Mouse (Mus musculus) embryonic facial prominence, embryonic 11.5 days (tissue): ENCODE measurements around the gene Nprl3. TPM values are rescaled to one million over a fixed set of nuclear protein-coding genes. Genes with fewer than 3 reads are reported as not detected.
A peak's percentile ranks its signal among the peaks of the same experiment; 100 is the strongest.

ENCODE experiments used
- ATAC-seq: fragments of 200-750 bp; cut with Nextera tagmentation; replicated peaks from 2 replicates; pipeline ENCODE4 v1.8.0; 2017; ENCODE audit warnings: low read depth; ENCODE audit not compliant: insufficient number of reproducible peaks, low FRiP score, low TSS enrichment
- DNase-seq: peaks from one replicate; pipeline ENCODE4 v3.0.0-alpha.2; 2015; ENCODE audit warnings: low spot score
- H3K27ac ChIP-seq: fragments of 300-500 bp; sonication (generic); replicated peaks from 2 replicates; pipeline ENCODE4 v1.5.1; 2014; ENCODE audit warnings: mild to moderate bottlenecking, low read depth, low read length, control low read depth
- H3K27me3 ChIP-seq: fragments of 300-500 bp; sonication (generic); 2 replicates; pipeline ENCODE4 v1.6.1; 2014; ENCODE audit warnings: mild to moderate bottlenecking, low read length, moderate library complexity, mixed read lengths; ENCODE audit not compliant: control insufficient read depth, insufficient read depth
- H3K36me3 ChIP-seq: fragments of 300-500 bp; sonication (generic); replicated peaks from 2 replicates; pipeline ENCODE4 v1.6.1; 2014; ENCODE audit warnings: low read depth, mild to moderate bottlenecking, low read length, moderate library complexity, mixed read lengths; ENCODE audit not compliant: control insufficient read depth, insufficient read depth
- H3K4me1 ChIP-seq: fragments of 300-500 bp; sonication (generic); 2 replicates; pipeline ENCODE4 v1.6.1; 2014; ENCODE audit warnings: low read length, mixed read lengths; ENCODE audit not compliant: control insufficient read depth, insufficient read depth
- H3K4me2 ChIP-seq: fragments of 300-500 bp; sonication (generic); 2 replicates; pipeline ENCODE4 v1.6.1; 2014; ENCODE audit warnings: low read depth, mild to moderate bottlenecking, control low read depth, low read length, moderate library complexity
- H3K4me3 ChIP-seq: fragments of 300-500 bp; sonication (generic); 2 replicates; pipeline ENCODE4 v1.5.1; 2014; ENCODE audit warnings: low read depth, low read length, control low read depth
- H3K9ac ChIP-seq: fragments of 300-500 bp; sonication (generic); replicated peaks from 2 replicates; pipeline ENCODE4 v1.6.1; 2014; ENCODE audit warnings: mild to moderate bottlenecking, control low read depth, low read length
- H3K9me3 ChIP-seq: fragments of 300-500 bp; sonication (generic); replicated peaks from 2 replicates; pipeline ENCODE4 v1.6.1; 2016; ENCODE audit warnings: mild to moderate bottlenecking, low read length, inconsistent platforms, mixed read lengths; ENCODE audit not compliant: control insufficient read depth
- WGBS: fragments of 180-500 bp; shearing (Covaris S2); extraction: QIAGEN DNeasy Blood & Tissue Kit; methylation state at CpG from one replicate; pipeline ENCODE4 v1.1.7; 2014; 5-methylcytosine and 5-hydroxymethylcytosine counted together
- polyA plus RNA-seq: library from polyadenylated mRNA; unstranded; fragments of >200 nt; fragmentation: Nextera tagmentation; extraction: Ambion mirVana; gene quantifications from 2 replicates; pipeline ENCODE4 v1.2.1, GENCODE M21; 2014

The Nprl3 gene
- polyA plus RNA-seq, 1 experiment from 2014 or later, result 28.7 TPM

- no peak overlapping the region for H3K9ac ChIP-seq
- no peak overlapping the region for H3K4me2 ChIP-seq
- ATAC-seq (no peak), DNase-seq (peak; percentile 78)
- H3K9me3 ChIP-seq, result no peaks in the 10 kb centered on the region
- H3K36me3 ChIP-seq, result no peaks in the 10 kb centered on the region
- no peak overlapping the region for H3K27ac ChIP-seq
- no peaks in the 10 kb centered on the region for H3K27me3 ChIP-seq
- H3K4me1 ChIP-seq, result no peaks in the 10 kb centered on the region
- no peak overlapping the region for H3K4me3 ChIP-seq
- WGBS, result 48% methylated on average over 25 of the region's 25 CpGs
These were observed 85.3 kb downstream of the Nprl3 start for GRCm38 (mm10) chr11:32181973-32182868.

DNA sequence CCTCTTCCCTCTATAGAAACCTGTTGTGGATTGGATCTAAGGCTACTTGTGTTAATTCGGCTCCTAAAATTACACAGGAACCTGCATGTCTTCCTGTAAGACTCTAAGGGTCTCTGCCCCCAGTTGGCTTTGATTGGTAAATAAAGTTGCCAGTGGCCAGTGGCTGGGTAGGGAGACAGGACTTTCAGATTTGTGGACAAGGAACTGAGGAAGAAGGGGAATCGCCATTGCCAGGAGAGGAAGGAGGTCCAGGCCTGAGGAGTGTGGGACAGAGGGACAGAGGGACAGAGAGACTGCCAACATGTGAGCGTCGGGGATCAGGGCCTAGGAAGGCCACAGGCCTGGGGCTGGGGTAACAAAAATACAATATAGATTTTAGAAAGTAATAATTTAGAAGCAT, 86.3 kb downstream of the Nprl3 start:
- no peaks in the 10 kb centered on the region for H3K9me3 ChIP-seq

DNA sequence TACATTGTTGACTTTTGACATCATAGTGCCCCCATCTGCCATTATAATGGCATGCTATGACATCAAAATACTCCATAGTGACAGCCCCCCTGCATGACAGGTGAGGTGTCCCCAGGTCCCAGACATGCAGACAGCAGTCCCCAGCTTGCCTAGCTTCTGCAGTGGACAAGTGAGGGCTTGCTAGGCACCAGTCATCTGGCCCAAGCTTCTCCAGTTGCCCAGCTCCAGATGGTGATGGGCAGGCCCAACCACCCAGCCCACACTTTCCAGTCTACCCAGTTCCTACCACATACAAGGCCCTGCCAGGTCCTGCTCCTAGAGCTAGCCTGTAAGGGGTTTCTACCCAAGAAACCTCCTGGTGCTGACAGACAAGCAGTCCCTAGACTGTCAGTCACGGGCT, 89.0 kb downstream of the Nprl3 start:
- ATAC-seq, result no peak
- 70% methylated on average over 1 of the region's 1 CpGs for WGBS

More for the DNA sequence above, 86.3 kb downstream of the Nprl3 start:
- Histone ChIP-seq H3K27me3 (no peaks in the 10 kb centered on the region), H3K9ac (no peak overlapping the region), H3K4me2 (no peak overlapping the region), H3K27ac (no peak overlapping the region), H3K36me3 (no peaks in the 10 kb centered on the region), H3K4me3 (no peak overlapping the region), H3K4me1 (no peaks in the 10 kb centered on the region)
- 73% methylated on average over 4 of the region's 4 CpGs for WGBS
- DNase-seq (no peak), ATAC-seq (no peak)

More for the DNA sequence above, 89.0 kb downstream of the Nprl3 start:
- no peak overlapping the region for H3K4me3 ChIP-seq
- H3K36me3 ChIP-seq, result no peaks in the 10 kb centered on the region
- H3K27ac ChIP-seq, result no peak overlapping the region
- no peak overlapping the region for H3K4me2 ChIP-seq
- DNase-seq, result no peak
- H3K4me1 ChIP-seq, result no peaks in the 10 kb centered on the region
- H3K27me3 ChIP-seq, result no peaks in the 10 kb centered on the region
- H3K9ac ChIP-seq, result no peak overlapping the region
- H3K9me3 ChIP-seq, result no peaks in the 10 kb centered on the region

Other genes with a start within 250 kb of the Nprl3 start
- 0.08 TPM in 1 of 2 replicates, not detected in the other for gene Il9r, start 67.4 kb downstream of the Nprl3 start, polyA plus RNA-seq
- 91.8 and 94.6 TPM in 2 replicates for gene Snrnp25, start 62.3 kb downstream of the Nprl3 start, polyA plus RNA-seq
- gene Rhbdf1, start 45.4 kb downstream of the Nprl3 start, polyA plus RNA-seq, result 21.6 and 24.0 TPM in 2 replicates
- gene Mpg, start 41.2 kb downstream of the Nprl3 start, polyA plus RNA-seq, result 29.6 and 30.9 TPM in 2 replicates
- gene Hba-x, start 8.7 kb upstream of the Nprl3 start, polyA plus RNA-seq, result 2,193 and 2,570 TPM in 2 replicates
- 2,270 and 2,500 TPM in 2 replicates for gene Hba-a1, start 15.8 kb upstream of the Nprl3 start, polyA plus RNA-seq
- gene Hbq1b, start 19.3 kb upstream of the Nprl3 start, polyA plus RNA-seq, result 6.3 and 6.8 TPM in 2 replicates
- 4,574 and 5,165 TPM in 2 replicates for gene Hba-a2, start 28.8 kb upstream of the Nprl3 start, polyA plus RNA-seq
- gene Hbq1a, start 32.4 kb upstream of the Nprl3 start, polyA plus RNA-seq, result 0.50 TPM in 1 of 2 replicates, not detected in the other
- 17.2 and 18.0 TPM in 2 replicates for gene Sh3pxd2b, start 80.1 kb upstream of the Nprl3 start, polyA plus RNA-seq
- 99.8 and 104 TPM in 2 replicates for gene Ubtd2, start 187.7 kb upstream of the Nprl3 start, polyA plus RNA-seq